Mouse (Mus musculus): ENCODE measurements around the gene Trip4.

The Trip4 gene

DNA sequence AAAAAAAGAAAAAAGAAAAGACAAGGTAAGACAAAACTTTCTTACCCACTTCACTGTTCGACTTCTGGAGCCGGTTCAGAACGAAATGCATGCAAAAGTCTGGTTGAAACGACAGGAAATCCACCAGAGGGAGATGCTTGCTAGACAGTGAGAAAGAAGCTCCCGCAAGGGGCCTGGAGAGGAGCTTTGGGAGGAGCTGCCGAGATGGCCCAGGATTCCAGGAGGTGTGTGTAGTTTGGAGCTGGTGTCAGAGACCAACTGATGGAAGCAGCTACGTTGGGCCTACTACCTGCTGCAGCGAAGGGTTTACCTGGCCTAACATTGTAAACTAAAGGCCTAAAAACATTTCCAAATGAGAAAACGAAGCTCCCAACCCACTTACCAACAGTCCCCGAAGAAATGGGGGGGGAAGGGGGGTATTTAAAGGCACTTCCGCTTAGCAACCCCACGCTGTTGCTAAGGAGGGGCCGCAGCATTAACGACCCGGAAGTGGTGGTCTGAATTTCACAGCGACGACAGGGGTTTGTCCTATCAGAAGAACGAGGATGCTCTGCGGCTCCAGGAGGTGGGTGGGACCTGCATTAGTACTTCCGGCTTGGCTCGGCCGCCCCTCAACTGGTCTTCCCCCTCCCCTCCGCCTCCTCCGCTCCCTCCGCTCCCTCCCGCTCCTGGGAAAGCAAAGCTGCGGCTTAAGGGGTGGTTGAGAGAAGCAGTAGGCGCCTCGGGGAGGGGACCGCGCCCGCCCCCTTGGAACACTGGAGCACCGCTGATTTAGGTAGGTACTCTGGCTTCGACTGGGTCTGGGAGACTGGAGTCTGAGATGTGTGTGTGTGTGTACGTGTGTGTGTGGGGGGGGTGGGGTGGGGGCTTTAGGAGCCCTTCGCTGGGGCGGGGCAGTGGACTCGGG is at the start of gene Trip4, which contains the start of gene Csnk1g1:
Gene Trip4, minus strand, starts transcription at position 401 of the 907 bp plus-strand sequence.
Gene Csnk1g1, plus strand, starts transcription at position 531 of the 907 bp plus-strand sequence.
- peak; percentile 97 for DNase-seq (ENCODE audit: low spot score)

DNA sequence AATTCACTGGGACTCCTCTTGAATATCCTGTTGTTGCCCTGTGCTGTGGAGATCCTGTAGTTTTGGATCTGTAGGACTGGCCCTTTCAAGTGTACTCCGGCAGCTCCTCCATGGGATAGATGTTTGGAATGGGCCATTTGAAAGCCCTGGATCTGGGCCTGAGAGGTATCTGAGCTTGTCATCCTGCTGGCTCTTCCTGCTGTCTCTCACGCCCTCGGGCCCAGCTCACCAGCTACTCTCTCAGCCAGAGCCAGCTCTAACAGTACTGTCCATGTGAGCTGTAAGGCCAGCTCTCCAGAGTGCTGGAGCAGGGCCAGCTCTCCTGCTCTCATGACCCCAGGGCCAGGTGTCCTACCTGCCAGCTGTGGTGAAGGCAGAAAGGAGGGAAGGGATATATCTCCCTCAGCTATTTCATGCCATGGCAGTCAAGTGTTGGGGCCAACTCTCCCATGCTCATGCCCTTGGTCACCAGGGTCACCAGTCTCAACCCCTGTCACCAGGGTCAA is 42.5 kb upstream of the Trip4 start:
- DNase-seq (ENCODE audit: low spot score), result no peak

DNA sequence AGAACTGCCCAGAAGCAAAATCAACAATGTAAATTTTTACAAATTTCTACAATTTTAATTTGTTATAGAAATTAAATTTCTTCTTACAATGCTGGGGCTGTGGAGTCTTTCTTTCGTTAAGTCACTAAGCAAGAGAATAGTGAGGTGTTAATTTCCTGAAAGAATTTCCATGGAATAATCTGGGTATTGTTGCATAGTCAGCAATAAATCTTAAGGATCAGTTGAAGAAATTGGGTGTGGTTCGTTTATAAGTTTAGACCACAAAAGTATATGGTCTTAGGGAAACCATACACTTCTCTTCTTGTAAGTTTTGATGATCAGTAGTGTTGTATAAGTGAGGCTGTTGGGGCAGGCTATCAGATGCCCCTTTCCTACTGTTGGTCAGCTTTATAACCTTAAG is 29.0 kb upstream of the Trip4 start:
- DNase-seq (ENCODE audit: low spot score), result no peak

DNA sequence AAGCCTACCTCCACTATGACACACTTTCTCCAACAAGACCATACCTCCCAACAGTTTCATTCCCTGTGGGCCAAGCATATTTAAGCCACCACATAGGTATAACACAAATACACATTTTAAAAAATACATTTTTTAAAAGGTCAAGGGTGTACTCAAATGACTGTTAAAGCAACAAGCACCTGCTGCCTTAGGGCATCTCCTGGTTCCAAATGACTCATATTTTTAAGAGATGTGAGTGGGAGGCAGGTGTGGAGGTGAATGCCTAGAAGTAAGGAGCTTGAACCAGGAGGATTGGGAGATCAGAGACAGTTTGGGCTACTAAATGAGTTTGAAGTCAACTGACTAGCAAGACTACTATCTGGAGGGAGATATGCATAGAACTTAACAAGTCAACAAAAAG is 21.2 kb upstream of the Trip4 start:
- no peak for DNase-seq (ENCODE audit: low spot score)

- no peak for DNase-seq (ENCODE audit: low spot score)
Observed at GRCm38 (mm10) chr9:65928456-65928855, 19.9 kb upstream of the Trip4 start.

- DNase-seq (ENCODE audit: low spot score), result no peak
Observed at GRCm38 (mm10) chr9:65917015-65917414, 8.4 kb upstream of the Trip4 start.

DNA sequence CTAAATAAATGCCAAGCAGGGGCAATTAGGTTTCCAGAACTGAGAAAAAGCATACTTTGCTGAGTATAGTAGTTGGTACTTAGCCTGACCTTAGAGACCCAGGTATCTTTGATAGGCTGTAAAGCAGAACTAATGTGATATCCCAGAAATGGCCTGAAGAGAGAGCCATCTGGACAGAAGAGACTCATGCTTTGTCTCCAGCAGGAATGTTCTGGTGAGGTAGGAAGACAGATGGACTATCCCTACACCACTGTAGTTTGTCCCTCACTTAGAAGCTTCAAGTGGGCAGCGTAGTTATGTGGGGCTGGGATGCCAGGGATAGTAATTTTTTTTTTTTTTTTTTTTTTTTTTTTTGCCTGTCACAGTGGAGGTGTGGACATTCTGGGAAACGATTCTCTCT is 5.4 kb upstream of the Trip4 start:
- no peak for DNase-seq (ENCODE audit: low spot score)

DNA sequence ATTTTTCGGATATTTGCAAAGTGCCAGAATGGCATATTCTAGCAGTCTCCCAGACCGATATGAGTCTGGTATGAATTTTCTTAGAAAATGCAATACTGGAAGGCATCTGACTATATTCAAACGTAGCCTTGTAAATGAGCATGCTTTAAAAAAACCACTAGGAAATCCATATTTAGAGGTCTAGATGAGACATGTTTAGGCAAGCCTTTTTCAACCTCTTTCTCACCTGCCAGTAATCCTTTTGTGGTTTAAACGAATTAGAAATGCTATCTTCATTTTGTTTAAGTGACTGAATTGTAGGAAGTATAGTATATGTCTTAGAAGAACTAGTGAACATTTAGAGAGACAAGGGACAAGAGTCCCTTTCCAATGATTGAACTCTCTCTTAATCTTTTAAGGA is 1.2 kb upstream of the Trip4 start:
- no peak for DNase-seq (ENCODE audit: low spot score)

DNA sequence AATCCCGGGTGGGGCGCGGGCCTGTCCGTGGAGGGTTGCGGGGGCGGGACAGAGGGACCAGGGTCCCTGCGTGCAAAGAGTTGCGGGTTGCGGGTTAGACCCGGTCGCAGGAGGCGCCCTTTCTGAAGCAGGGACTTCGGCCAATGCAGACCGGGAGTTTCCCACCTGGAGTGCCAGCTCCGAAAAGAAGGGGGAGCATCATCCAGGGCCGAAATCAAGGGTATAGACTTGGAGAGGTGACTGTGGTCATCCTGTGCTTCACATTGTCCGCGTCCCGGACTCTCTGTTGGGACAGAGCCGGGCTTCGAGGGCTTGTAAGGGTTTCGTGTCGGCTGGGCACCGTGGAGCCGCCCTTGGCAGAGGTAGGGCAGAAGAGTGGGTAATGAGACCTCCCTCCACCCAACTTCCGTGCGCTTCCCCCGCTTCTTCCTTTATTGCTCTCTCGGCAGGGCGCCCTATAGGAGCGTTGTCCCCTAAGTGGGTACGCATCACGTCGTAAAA is 757 bp upstream of the Trip4 start:
- peak; percentile 50 for DNase-seq (ENCODE audit: low spot score)

DNA sequence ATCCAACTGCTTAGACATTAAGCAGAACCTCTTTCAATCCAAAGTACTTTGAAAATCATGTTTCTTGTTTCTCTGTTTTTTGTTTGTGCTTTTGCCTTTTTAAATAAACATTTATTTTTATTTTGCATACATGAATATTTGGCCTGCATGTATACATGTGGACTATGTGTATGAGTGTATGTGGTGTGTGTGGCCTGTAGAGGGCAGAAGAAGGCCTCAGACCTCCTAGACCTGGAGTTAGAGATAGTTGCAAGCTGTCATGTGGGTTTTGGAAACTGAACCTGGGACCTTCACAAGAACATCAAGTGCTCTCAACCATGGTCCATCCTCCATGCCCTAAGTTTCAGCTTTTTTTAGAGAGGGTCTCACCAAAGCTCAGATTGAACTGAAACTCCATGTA is 5.2 kb downstream of the Trip4 start:
- no peak for DNase-seq (ENCODE audit: low spot score)

DNA sequence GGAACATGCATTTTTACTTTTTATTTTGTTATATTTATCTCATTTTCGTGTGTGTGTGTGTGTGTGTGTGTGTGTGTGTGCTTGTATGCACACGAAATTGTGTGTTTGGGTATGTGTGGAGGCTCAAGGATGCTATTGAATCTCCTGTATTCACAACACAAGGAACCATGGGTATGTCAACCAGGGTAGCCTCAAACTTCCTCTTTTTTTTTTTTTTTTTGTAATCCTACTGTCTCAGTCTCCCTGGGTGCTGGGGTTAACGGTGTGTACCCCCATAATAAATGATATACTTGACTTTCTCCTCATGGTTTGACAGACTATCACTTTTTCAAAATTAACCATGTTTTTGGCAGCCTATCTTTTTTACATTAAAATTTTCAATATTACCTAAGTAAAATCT is 5.7 kb downstream of the Trip4 start:
- DNase-seq (ENCODE audit: low spot score), result no peak

GRCm38 (mm10) chr9:65896977-65897376 is 11.6 kb downstream of the Trip4 start:
- DNase-seq (ENCODE audit: low spot score), result no peak

GRCm38 (mm10) chr9:65891126-65891525 is 17.5 kb downstream of the Trip4 start:
- DNase-seq (ENCODE audit: low spot score), result no peak

GRCm38 (mm10) chr9:65890143-65890628 is 18.4 kb downstream of the Trip4 start, which contains the start of gene Pclaf:
Pclaf (plus strand) TSS chr9:65890237.
- peak; percentile 68 for DNase-seq (ENCODE audit: low spot score)

GRCm38 (mm10) chr9:65884564-65885315 is 23.9 kb downstream of the Trip4 start:
- DNase-seq (ENCODE audit: low spot score), result peak; percentile 88

- DNase-seq (ENCODE audit: low spot score), result no peak
Observed at GRCm38 (mm10) chr9:65859656-65860055, 48.9 kb downstream of the Trip4 start.

GRCm38 (mm10) chr9:65850203-65850602 is 58.4 kb downstream of the Trip4 start:
- DNase-seq (ENCODE audit: low spot score), result peak; percentile 46

- peak; percentile 43 for DNase-seq (ENCODE audit: low spot score)
Observed at GRCm38 (mm10) chr9:65848154-65848553, 60.4 kb downstream of the Trip4 start.

DNA sequence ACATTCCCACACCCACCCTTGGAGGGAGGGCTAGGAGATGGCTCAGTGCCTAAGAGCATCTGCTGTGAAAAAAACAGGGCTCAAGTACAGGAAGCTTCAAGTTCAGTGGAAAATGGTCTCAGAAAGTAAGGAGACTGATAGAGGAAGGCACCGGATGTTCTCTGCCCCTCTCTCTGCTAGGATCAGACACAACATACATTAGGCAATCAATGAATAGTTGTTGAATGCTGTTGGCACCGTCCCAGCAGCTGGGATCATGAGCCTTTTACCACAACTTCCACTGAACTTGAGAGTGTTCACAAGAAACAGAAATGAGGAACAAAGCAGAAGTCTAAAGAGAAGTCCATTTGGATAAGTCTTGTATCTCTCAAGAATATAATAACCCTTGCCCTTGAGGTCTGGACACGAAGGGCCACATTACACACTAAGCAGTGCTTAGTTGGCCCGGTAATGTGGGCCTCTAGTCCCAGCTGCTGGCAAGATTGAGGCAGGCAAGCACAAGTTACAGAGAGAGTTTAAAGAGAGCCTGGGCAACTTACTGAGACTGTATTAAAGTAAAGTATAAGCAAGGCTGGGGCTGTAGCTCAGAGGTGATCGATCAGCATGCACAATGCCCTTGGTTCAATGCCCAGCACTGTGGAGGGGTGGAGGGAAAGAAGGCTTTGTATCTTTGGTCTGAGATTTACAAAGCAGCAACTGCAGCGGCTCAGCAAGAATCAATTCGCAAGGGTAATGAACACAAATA is 64.0 kb downstream of the Trip4 start:
- peak; percentile 54 for DNase-seq (ENCODE audit: low spot score)

GRCm38 (mm10) chr9:65839841-65840240 is 68.8 kb downstream of the Trip4 start:
- DNase-seq (ENCODE audit: low spot score), result no peak

DNA sequence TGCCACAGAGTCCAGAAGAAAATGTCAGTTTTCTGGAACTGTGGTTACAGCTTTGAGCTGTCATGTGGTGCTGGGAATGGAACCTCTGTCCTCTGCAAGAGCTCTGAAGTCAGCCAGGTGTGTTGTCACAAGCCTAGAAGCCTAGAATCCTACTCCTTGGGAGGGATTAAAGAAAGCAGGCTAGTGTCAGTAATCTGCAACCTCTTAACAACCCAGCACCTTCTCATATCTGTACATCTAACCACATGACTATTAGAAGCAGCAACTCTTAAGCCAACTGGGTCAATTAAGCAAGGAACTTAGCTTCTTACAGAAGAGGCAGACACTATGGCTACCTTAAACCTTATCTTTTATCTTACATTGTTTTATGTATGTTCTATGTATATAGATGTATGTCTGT is 71.7 kb downstream of the Trip4 start:
- DNase-seq (ENCODE audit: low spot score), result no peak
